Mouse (Mus musculus) G1E (cell line): ENCODE measurements around the gene Gm21887.
"Not testable (repeated sequence)": the region's sequence is repeated elsewhere in the genome, so short reads cannot be mapped to it uniquely, and the experiment has no call there.

Experiments used
- CTCF ChIP-seq: IDR thresholded peaks from 2 replicates; pipeline ENCODE4 v1.5.1; 2012; ENCODE audit warnings: low read depth, low read length, inconsistent platforms, mixed read lengths
- GATA1 ChIP-seq: IDR thresholded peaks from 2 replicates; pipeline ENCODE4 v1.6.1; 2012; ENCODE audit warnings: borderline replicate concordance, low read length, inconsistent platforms, mixed read lengths
- GATA2 ChIP-seq: IDR thresholded peaks from 2 replicates; pipeline ENCODE4 v1.6.1; 2012; ENCODE audit warnings: low read depth, low read length, inconsistent platforms, borderline replicate concordance
- POLR2AphosphoS5 ChIP-seq: IDR thresholded peaks from 2 replicates; pipeline ENCODE4 v1.6.1; 2012; ENCODE audit warnings: low read depth, low read length, inconsistent platforms; ENCODE audit not compliant: insufficient replicate concordance
- TAL1 ChIP-seq: conservative IDR thresholded peaks from 2 replicates; pipeline ENCODE4 v1.6.1; 2012; ENCODE audit warnings: low read depth, low read length, inconsistent platforms, mixed read lengths

DNA sequence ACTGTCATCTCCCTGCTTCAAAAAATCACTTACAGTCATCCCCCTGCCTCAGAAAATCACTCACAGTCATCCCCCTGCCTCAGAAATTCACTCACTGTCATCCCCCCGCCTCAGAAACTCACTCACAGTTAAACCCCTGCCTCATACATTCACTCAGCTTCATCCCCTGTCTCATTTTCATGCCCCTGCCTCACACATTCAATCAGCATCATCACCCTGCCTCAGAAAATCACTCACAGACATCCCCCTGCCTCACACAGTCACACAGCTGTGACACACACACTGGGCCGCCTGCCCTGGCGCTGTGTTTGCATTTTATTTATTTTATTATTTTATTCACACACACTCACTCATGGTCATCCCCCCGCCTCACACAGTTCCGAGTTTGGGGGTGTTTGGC lies 4.7 kb upstream of the Gm21887 start:
- TF ChIP-seq GATA1, CTCF, POLR2AphosphoS5, TAL1, GATA2: not testable (repeated sequence)
